Mouse (Mus musculus): ENCODE data around the gene Clstn3. TPM values are rescaled to one million over a fixed set of nuclear protein-coding genes. Genes with fewer than 3 reads are reported as not detected.
"Not testable (repeated sequence)": the region's sequence is repeated elsewhere in the genome, so short reads cannot be mapped to it uniquely, and the experiment has no call there.

Clstn3 gene
- polyA plus RNA-seq, 1 experiment = 0.90 TPM

DNA sequence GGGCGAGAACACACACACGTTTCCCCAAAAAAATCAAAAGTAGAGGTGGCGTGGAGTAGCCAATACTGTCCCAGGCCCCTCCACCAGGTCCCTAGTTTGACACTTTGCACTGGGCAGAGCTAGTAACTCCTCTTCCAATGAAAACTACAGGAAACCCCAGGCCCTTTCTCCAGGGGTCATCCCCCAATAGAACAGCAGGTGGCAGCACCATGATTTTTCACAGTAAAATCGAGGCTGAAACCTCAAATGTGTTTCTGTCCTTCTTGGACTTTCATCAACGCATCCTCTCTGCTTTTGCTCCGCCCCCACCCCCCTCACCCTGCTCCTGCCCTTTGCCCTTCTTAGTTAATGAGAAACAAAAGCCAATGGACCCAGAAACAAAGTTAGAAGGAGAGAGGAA is 17.0 kb upstream of the Clstn3 start:
- no peak for DNase-seq (ENCODE audit: low read depth, low spot score)
- 41% methylated on average over 6 of the region's 6 CpGs for WGBS

DNA sequence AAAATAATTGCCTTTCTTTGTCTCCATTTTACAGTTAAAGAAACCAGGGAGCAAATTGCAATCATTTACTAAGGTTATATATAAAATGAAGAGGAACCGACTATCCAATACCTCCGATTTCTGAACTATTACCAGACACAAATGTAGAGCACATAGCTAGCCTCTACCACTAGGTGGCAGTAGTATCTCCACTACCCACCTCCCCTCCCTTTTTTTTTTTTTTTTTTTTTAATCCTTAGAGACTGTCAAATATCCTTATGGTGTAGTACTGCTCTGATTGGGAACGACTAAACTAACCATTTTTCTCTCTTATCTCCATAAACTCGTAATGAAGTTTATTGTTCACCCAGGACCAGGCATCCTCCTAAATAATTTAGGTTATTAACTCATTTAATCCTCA is 15.7 kb upstream of the Clstn3 start:
- no peak for DNase-seq (ENCODE audit: low read depth, low spot score)
- WGBS = 59% methylated on average over 4 of the region's 4 CpGs

DNA sequence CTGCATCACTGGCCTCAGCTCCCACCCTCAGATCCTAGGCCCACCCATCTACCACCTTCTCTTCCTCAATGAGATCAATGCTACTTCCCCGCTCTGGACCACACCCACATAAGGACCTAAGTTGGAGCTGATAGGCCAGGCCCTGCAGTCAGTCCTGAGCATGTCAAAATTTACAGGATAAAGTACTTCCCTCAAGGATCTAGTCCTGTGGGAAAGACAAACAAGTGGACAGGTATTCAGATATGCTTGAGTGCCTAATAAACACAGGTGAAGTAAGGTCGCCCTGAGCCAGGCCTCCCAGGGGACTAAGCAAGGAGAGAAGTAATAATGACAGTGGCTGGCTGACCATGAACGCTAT is 15.0 kb upstream of the Clstn3 start:
- no peak for DNase-seq (ENCODE audit: low read depth, low spot score)
- WGBS = 79% methylated on average over 3 of the region's 3 CpGs

DNA sequence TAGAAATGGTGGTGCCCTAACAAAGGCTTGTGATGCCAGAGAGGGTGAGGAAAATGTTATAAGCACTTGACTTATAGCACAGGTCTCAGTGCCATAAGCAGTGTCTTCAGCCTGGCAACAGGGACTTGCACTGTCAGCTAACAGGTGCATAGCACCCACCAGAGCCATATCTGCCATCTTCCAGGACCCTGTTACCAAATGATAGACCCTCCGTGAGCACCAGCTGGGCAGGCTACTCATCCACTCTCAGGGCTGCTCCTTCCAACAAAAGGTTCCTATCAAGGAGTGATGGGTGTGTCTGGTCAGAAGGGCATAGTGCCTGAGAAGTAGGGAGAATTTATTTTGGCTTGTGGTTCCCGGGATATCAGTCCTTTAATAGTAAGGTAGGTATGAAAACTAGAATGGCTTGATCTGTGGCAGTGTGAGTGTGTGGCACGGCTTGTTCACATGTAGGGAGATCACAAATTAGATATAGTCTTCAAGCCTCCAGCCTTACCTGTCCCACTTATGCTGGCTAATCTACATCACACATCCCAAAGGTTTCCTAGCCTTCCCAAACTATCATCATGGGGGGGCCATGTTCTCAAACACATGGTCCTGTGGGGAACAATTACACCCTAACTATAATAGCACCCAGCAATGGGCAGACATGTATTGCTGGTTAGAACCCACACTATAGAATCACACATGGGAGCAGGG is 14.4 kb upstream of the Clstn3 start:
- WGBS = 45% methylated on average over 3 of the region's 3 CpGs
- no peak for DNase-seq (ENCODE audit: low read depth, low spot score)

DNA sequence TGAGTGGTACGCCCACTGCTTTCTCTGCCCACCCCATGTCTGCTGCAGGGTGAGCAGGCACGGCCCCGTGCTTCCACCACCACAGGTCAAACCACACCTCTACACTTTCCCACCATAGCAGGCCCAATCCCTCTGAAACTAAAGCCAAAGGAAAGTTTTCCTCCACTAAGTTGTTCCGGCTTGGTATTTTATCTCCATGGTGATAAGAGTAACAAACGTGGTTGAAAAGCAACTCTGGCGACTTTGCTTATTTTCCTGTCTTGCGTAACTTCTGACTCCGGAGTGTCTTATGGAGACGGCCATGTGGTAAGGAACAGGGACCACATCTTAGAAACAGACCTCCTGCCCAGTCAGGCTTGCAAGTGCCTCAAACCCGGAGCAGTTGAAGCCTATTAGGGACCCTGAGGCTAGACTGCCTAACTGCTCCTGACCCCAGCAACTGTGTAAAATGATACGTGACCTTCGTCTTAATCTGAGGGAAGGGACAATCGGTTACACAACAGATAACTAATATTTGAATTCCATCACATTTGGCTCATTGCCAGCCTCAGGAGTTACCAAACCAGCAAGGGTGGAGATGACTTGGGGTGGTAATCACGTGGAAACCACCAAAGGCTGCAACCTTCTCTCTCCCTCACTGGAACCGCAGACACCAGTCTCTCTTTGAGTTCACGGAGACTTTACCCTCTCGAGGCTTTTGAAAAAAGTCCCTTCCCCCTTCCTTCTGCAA is 13.5 kb upstream of the Clstn3 start:
- no peak for DNase-seq (ENCODE audit: low read depth, low spot score)
- WGBS = 18% methylated on average over 17 of the region's 17 CpGs

DNA sequence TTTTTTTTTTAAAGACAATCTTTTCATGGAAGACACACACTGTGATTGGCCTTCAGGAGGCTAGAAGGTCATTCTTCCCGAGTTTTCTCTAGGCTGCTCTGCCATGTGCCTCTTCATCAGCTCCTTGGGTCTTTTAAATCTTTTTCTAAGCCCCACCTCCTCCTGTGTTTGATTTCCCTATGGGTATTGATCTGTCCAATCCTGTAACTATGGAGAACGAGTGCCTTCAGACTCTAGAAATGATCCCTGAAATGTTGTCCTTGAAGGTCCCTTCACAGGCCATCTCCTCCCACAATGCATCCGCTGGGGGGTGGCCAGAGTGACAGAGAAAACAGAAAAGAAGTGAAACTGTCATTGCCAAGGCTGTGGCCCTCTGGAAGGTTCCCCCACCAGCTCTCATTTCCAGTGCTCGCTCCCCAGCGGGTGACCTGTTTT is 12.6 kb upstream of the Clstn3 start:
- no peak for DNase-seq (ENCODE audit: low read depth, low spot score)
- WGBS = 65% methylated on average over 5 of the region's 5 CpGs

DNA sequence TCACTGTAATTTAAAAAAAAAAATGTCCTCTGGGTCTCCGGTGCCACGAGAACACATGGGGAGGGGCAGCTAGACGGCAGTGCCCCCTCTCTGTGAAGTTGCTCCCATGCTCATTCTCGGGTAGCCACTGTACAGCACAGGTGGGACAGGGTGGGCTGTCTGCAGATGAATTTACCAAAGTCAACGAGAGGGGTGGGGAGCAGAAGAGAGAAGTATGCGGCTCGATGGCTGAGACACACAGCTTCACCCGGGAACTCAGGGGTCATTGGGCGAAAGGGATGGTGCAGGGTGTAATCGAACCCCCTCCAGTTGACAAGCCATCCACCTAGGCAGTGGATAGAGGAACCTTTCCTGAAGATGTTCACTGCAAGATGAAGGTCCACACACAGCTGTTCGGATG is 12.2 kb upstream of the Clstn3 start:
- 83% methylated on average over 11 of the region's 11 CpGs for WGBS
- DNase-seq (ENCODE audit: low read depth, low spot score) = no peak

DNA sequence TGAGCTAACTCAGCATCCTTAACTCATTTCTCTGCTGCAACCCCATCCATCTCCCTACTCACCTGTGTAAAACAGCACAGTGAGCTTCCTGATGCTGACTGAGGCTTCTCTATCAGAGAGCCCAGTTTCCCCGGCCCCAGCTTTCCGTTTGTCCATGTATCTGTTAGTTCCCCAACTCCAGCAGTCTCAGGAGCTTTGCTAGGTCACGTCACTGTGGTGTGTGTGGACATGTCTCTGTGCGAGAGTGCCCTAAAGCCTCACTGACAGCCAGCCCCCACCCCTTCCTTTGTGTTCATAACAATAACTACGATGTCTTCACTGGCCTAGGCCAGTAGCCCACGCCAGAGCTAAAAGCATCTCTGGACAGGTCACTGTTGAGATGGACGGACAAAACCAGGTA is 11.6 kb upstream of the Clstn3 start:
- WGBS = 89% methylated on average over 7 of the region's 7 CpGs
- DNase-seq (ENCODE audit: low read depth, low spot score) = no peak

DNA sequence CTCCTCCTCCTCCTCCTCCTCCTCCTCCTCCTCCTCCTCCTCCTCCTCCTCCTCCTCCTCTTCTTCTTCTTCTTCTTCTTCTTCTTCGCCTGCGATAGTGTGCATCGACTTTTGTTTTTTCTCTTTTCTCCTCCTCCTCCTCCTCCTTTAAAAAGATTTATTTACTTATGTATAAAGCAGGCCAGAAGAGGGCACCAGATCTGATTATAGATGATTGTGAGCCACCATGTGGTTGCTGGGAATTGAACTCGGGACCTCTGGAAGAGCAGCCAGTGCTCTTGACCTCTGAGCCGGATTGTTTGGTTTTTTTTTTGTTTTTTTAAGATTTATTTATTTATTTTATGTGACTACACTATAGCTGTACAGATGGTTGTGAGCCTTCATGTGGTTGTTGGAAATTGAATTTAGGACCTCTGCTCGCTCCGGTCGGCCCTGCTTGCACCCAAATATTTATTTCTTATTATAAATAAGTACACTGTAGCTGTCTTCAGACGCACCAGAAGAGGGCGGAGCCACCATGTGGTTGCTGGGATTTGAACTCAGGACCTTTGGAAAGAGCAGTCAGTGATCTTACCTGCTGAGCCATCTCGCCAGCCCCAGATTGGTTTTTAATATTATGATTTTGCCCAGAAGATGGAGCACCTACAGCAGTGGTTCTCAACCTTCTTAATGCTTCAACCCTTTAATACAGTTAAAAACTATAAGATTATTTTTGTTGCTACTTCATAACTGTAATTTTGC is 10.9 kb upstream of the Clstn3 start:
- 83% methylated on average over 8 of the region's 11 CpGs for WGBS
- DNase-seq (ENCODE audit: low read depth, low spot score) = not testable (repeated sequence)

DNA sequence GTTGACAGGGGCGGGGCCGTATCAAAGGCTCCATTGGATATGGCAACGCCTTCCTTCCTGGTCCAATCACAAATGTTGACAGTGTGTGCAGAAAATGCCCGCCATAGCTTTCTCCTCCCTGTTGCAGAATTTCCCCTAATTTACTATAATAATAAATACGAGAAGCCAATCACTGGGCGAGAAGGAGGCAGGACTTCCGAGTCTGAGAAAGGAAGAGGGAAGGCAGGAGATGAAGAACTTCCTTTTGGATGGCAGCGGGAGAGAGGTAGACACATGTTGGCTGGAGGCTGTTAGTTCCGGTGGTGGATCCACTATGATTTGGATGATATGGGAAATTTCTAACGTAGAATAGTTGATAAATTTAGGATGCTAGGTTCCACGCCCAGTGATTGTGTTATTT is 10.0 kb upstream of the Clstn3 start:
- 73% methylated on average over 11 of the region's 11 CpGs for WGBS
- no peak for DNase-seq (ENCODE audit: low read depth, low spot score)

DNA sequence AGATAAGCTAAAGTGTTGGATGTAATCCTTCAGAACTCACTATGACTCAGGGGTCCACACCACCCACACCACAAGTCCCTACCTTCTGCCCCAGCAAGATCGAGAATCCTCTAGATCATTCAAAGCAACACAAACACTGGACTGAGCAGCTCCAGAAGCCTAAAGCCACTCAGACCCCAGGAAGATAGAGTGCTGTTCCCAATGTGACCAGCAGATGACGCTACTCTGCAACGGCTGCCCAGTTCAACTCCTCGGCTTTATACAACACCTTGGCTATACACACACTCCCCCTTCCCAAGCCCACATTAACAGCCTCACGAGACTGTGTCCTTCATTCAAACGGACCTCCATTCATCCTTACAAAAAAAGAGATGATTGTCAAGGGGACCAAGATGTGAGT is 8.2 kb upstream of the Clstn3 start:
- no peak for DNase-seq (ENCODE audit: low read depth, low spot score)

DNA sequence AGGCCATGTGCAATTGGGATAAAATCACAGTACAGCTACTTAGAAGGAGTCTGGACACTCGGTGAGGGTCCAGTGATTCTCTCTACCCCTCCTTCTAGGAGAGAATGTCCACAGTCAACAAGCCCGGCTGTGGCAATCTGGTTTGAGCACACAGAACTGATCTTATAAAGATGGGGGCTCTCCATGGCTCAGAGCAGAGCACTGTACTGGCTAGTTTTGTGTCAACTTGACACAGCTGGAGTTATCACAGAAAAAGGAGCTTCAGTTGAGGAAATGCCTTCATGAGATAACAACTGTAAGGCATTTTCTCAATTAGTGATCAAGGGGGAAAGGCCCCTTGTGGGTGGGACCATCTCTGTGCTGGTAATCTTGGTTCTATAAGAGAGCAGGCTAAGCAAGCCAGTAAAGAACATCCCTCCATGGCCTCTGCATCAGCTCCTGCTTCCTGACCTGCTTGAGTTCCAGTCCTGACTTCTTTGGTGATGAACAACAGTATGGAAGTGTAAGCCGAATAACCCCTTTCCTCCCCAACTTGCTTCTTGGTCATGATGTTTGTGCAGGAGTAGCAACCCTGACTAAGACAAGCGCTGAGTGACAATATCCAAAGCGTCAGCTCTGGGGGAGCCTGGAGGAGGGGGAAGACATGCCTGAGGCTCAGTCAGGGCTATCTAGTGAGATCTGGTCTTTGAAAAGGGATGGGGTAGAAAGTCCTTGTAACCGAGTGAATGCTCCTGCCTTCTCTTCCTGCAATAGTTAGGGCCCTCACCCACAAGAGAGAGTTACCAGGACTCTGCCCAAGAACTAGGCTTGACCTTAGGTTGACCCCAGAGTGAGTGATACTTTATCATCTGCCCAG is 7.4 kb upstream of the Clstn3 start:
- DNase-seq (ENCODE audit: low read depth, low spot score) = not testable (repeated sequence)
- 78% methylated on average over 6 of the region's 6 CpGs for WGBS

More for the DNA sequence above, 8.2 kb upstream of the Clstn3 start:
- 30% methylated on average over 6 of the region's 6 CpGs for WGBS

DNA sequence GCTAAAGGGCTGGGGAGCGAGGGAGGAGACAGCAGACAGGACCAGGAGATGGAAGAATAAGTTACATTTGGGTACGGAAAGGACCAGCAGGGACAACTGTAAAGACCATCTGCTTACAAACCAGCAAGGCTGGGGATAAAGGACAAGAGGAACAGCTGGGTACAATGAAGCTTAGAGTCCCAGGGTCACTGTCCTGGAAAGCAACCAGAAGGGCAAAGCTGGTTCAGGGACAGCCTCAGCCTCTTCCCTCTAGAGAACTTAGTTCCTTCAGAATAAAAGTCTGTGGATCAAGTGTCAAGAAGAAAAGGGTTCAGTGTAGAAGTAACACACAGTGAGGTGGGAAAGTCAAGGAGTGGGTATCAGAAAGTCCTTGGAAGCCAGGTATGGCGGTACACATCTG is 6.5 kb upstream of the Clstn3 start:
- DNase-seq (ENCODE audit: low read depth, low spot score) = no peak
- 91% methylated on average over 3 of the region's 3 CpGs for WGBS

DNA sequence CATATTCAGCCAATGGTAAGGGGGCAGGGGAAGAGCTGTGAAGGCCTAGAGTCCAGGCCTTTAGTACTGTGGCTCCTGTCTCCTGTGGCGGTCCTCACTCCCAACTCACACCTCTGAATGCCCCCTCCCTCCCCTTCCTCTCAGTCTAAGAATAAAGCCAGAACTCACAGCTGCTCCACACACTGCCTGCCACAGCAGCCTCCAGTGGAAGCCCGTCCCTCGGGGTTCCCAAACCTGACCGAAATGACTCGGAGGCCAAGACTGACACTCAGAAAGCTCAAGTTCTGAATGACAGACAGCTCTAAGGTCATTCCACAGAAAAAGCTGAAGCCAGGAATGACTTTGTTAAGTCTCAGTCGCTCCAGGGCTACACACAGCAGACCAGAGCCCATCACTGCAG is 1.1 kb upstream of the Clstn3 start:
- no peak for DNase-seq (ENCODE audit: low read depth, low spot score)
- WGBS = 88% methylated on average over 6 of the region's 6 CpGs

DNA sequence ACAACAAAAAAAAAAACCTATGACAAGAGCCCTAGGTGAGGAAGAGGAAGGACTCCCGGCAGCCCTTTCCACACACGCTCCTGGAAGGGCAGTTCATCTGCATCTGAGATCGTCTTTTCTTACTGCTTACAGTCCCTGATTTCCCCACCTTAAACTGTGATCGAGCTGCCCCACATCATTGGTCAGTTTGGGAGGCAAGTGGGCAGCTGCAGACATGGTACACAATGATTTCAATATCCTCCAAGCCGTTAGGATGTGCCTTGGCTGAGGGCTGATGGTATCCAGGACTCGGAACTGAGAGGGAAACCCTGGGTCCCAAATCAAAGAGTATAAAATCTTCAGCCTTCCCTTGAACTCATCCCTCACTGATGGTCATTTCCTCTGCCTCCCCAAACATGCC is 705 bp upstream of the Clstn3 start:
- no peak for DNase-seq (ENCODE audit: low read depth, low spot score)
- WGBS = 67% methylated on average over 6 of the region's 6 CpGs

DNA sequence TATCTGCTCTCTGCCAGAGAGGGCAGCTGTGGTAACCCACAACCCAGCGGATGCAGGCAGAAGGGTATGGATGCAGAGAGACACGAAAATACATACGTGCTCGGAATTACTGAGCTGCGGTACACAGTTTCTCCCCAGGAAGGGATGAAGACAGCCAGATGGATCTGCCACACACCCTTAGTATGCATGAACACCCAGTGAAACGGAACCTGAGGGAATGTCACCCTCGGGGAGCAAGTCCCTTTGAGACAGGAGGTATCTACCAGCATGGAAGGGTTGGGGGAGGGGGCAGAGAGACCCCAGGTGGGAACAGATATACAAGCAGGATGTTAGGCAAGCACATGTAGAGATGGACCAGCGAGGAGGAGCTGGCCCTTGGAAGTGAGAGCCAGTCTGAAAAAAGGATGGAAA is 708 bp downstream of the Clstn3 start:
- 44% methylated on average over 8 of the region's 8 CpGs for WGBS
- no peak for DNase-seq (ENCODE audit: low read depth, low spot score)

DNA sequence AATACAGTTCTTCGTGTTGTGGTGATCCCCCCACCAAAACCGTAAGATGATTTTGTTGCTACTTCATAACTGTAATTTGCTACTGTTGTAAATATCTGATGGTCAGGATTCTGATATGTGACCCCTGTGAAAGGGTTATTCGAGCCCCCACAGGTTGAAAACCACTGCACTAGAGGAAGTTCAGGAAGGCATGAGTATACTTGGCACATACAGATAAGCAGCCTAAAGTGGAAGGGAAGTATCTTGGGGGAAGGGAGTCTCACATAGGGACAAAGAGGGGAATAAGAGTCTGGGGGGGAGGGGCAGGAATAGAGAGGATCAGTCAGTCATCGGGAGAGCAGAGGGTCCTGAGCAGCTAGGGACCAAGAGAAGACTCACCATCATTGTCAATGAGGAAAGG is 5.2 kb downstream of the Clstn3 start:
- WGBS = 84% methylated on average over 4 of the region's 4 CpGs
- no peak for DNase-seq (ENCODE audit: low read depth, low spot score)

DNA sequence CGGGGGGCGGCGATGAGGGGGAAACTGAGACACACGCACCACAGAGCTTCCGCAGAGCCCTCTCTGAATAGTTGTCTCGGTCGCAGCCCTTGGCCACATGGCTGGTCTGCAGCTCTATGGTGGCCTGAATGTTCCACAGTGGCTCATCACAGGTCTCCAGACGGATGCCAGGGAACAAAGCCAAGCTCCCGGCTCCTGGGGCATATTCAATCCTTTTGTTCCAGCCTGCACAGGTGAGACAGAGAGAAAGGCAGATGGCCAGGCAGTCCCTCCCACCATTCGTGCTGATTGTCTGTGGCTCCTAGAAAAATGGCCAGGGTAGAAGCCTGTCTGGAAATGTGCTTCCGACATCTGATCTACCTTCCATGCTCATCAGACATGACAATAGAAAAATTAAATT is 6.1 kb downstream of the Clstn3 start:
- WGBS = 79% methylated on average over 11 of the region's 11 CpGs
- DNase-seq (ENCODE audit: low read depth, low spot score) = no peak

DNA sequence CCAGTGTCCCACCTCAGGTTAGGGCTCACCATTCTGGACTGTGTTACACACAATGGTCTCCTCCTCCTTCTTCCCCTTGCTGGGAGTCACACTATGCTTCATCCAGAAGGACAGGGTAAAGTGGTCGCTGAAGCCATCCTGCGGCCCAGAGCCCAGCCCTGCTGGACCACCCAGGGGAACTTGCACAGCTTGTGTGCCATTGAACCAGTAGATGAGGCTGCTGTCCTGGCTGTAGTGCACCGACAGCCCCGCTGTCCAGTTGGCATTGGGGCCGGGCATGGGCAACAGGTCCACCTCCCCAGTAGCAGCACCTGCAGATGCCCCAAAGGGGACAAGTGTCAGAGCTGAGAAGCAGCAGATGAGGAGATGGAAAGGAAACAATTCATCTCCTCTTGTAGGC is 6.8 kb downstream of the Clstn3 start:
- DNase-seq (ENCODE audit: low read depth, low spot score) = no peak
- WGBS = 94% methylated on average over 5 of the region's 5 CpGs

DNA sequence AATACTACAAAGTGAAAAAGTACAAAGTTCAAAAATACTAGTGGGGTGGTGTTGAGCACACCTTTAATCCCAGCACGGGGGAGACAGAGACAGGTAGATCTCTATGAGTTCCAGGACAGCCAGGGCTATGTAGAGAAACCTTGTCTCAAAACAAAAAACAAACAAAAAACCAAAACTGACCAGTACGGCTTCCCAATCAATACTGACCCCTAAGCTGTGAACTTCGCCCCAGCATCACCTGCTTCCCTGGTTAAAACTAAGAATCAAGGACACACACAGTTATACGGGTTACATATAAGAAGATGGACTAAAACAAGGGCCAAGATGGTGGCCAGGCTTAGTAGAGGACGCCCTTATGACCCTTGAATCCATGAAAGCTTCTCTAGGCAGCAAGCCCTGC is 8.4 kb downstream of the Clstn3 start:
- no peak for DNase-seq (ENCODE audit: low read depth, low spot score)
- WGBS = 95% methylated on average over 5 of the region's 5 CpGs
